Mouse (Mus musculus) spleen, adult 2 months (tissue): ENCODE results near the gene Flywch1. TPM values are rescaled to one million over a fixed set of nuclear protein-coding genes. Genes with fewer than 3 reads are reported as not detected.

Source experiments
- DNase-seq, 2 experiments: peaks; one replicate each; pipeline versions ENCODE4 v3.0.0 to v3.0.0-alpha.2; 2012 to 2021; ENCODE audit warnings: low spot score in 2 of 2, low read depth in 1 of 2
- H3K27ac ChIP-seq: fragments of 200-500 bp; 2 replicates; pipeline ENCODE4 v1.5.1; 2012; ENCODE audit warnings: low read length, inconsistent platforms; ENCODE audit not compliant: insufficient read depth
- H3K27me3 ChIP-seq: fragments of 200-500 bp; 2 replicates; pipeline ENCODE4 v1.6.1; 2012; ENCODE audit warnings: mild to moderate bottlenecking, moderate library complexity, low read length, inconsistent platforms; ENCODE audit not compliant: control insufficient read depth, insufficient read depth
- H3K36me3 ChIP-seq: fragments of 200-500 bp; 2 replicates; pipeline ENCODE4 v1.6.1; 2012; ENCODE audit warnings: mild to moderate bottlenecking, low read length, inconsistent platforms; ENCODE audit not compliant: control insufficient read depth, insufficient read depth
- H3K4me1 ChIP-seq: fragments of 200-500 bp; 2 replicates; pipeline ENCODE4 v1.6.1; 2011; ENCODE audit warnings: inconsistent platforms; ENCODE audit not compliant: control insufficient read depth, insufficient read depth, insufficient read length
- H3K4me3 ChIP-seq: fragments of 200-500 bp; 2 replicates; pipeline ENCODE4 v1.5.1; 2011; ENCODE audit warnings: mild to moderate bottlenecking, inconsistent platforms; ENCODE audit not compliant: insufficient read depth, insufficient read length; ENCODE audit errors: extremely low read depth
- CTCF ChIP-seq: fragments of 200-500 bp; IDR thresholded peaks from 2 replicates; pipeline ENCODE4 v1.5.1; 2011; ENCODE audit warnings: mild to moderate bottlenecking, inconsistent platforms; ENCODE audit not compliant: insufficient read depth, insufficient read length, insufficient replicate concordance; ENCODE audit errors: extremely low read depth
- POLR2A ChIP-seq: fragments of 200-500 bp; IDR thresholded peaks from 2 replicates; pipeline ENCODE4 v1.6.1; 2011; ENCODE audit warnings: low read depth, low read length, inconsistent platforms
- WGBS: fragments of 180-500 bp; shearing (Covaris S2); methylation state at CpG from one replicate; pipeline ENCODE4 v1.1.7; 2018; 5-methylcytosine and 5-hydroxymethylcytosine counted together
- polyA plus RNA-seq: library from polyadenylated mRNA; depleted of rRNA; stranded (reverse); fragments of >200 nt; gene quantifications from 2 replicates; pipeline ENCODE4 v1.2.3, GENCODE M21; 2012

The Flywch1 gene
- polyA plus RNA-seq, 1 experiment: 17.4 TPM

GRCm38 (mm10) chr17:23726758-23727142 is 44.7 kb downstream of the Flywch1 start:
- H3K27me3 ChIP-seq: no peaks in the 10 kb centered on the region
- no peak for DNase-seq
- peaks cover 4% of the 10 kb centered on the region; the same call in 1 of the 2 replicates for H3K4me1 ChIP-seq
- H3K36me3 ChIP-seq: no peaks in the 10 kb centered on the region
- H3K27ac ChIP-seq: 0 out of 2 replicates have a peak overlapping the region, but pooled peaks have one; percentile 36
- peak overlapping the region; percentile 92 for H3K4me3 ChIP-seq
- no peak for TF ChIP-seq CTCF
- WGBS: 1% methylated on average over 20 of the region's 20 CpGs

GRCm38 (mm10) chr17:23725999-23726757 is 45.2 kb downstream of the Flywch1 start, which contains the start of gene Pkmyt1:
TSS of gene Pkmyt1 (plus strand) at chr17:23726336.
- no peaks in the 10 kb centered on the region for H3K36me3 ChIP-seq
- peak; percentile 80 to 94 for DNase-seq
- TF ChIP-seq POLR2A: peak; percentile 69
- TF ChIP-seq CTCF: no peak
- peak within 1 kb of the TSS; percentile 57 for H3K27ac ChIP-seq
- 1% methylated on average over 71 of the region's 73 CpGs for WGBS
- H3K4me3 ChIP-seq: peak within 1 kb of the TSS; percentile 92
- H3K4me1 ChIP-seq: peaks cover 4% of the 10 kb centered on the region; the same call in 1 of the 2 replicates
- H3K27me3 ChIP-seq: no peaks in the 10 kb centered on the region

- TF ChIP-seq POLR2A: no peak
- TF ChIP-seq CTCF: no peak
- H3K4me1 ChIP-seq: peaks cover 4% of the 10 kb centered on the region; the same call in 1 of the 2 replicates
- H3K27me3 ChIP-seq: no peaks in the 10 kb centered on the region
- no peak for DNase-seq
- H3K36me3 ChIP-seq: no peaks in the 10 kb centered on the region
- H3K4me3 ChIP-seq: no peak overlapping the region
- 49% methylated on average over 4 of the region's 4 CpGs for WGBS
- no peak overlapping the region for H3K27ac ChIP-seq
These were observed 45.9 kb downstream of the Flywch1 start for GRCm38 (mm10) chr17:23725477-23725876.

GRCm38 (mm10) chr17:23722376-23723125 is 48.9 kb downstream of the Flywch1 start, which contains the start of gene 1520401A03Rik:
TSS of gene 1520401A03Rik (minus strand) at chr17:23722783.
- Histone ChIP-seq H3K36me3 (no peaks in the 10 kb centered on the region), H3K4me3 (no peak within 1 kb of the TSS), H3K27me3 (no peaks in the 10 kb centered on the region), H3K27ac (no peak within 1 kb of the TSS), H3K4me1 (peaks cover 4% of the 10 kb centered on the region; the same call in 1 of the 2 replicates)
- 91% methylated on average over 7 of the region's 7 CpGs for whole genome bisulfite sequencing
- TF ChIP-seq POLR2A (no peak), CTCF (no peak)
- DNase-seq: no peak

- no peaks in the 10 kb centered on the region for H3K27me3 ChIP-seq
- no peak for DNase-seq
- H3K27ac ChIP-seq: no peak overlapping the region
- 86% methylated on average over 2 of the region's 2 CpGs for WGBS
- H3K4me3 ChIP-seq: no peak overlapping the region
- H3K36me3 ChIP-seq: no peaks in the 10 kb centered on the region
- H3K4me1 ChIP-seq: peaks cover 4% of the 10 kb centered on the region; the same call in 1 of the 2 replicates
- TF ChIP-seq CTCF: no peak
- TF ChIP-seq POLR2A: no peak
These were observed 49.5 kb downstream of the Flywch1 start for GRCm38 (mm10) chr17:23721886-23722285.

GRCm38 (mm10) chr17:23719455-23719854 is 51.9 kb downstream of the Flywch1 start:
- Histone ChIP-seq H3K27me3 (no peaks in the 10 kb centered on the region), H3K36me3 (no peaks in the 10 kb centered on the region), H3K27ac (no peak overlapping the region), H3K4me3 (no peak overlapping the region), H3K4me1 (no peaks in the 10 kb centered on the region)
- TF ChIP-seq CTCF: no peak
- no peak for TF ChIP-seq POLR2A
- no peak for DNase-seq
- 73% methylated on average over 1 of the region's 1 CpGs for WGBS
